Mouse (Mus musculus) urinary bladder, postnatal 25 days (tissue): ENCODE measurements around the gene Camsap3.
A peak's percentile ranks its signal among the peaks of the same experiment; 100 is the strongest.
"Not testable (repeated sequence)": the region's sequence is repeated elsewhere in the genome, so short reads cannot be mapped to it uniquely, and the experiment has no call there.

Source experiments
- DNase-seq: peaks from one replicate; pipeline ENCODE4 v3.0.0; 2022; ENCODE audit warnings: low spot score

Camsap3 gene

GRCm38 (mm10) chr8:3586993-3587390, at the start of gene Camsap3:
Gene Camsap3, plus strand, starts transcription at chr8:3587293.
- DNase-seq: no peak

GRCm38 (mm10) chr8:3537666-3538065, 49.4 kb upstream of the Camsap3 start:
- no peak for DNase-seq

- DNase-seq: no peak
Observed at GRCm38 (mm10) chr8:3539146-3539545, 47.9 kb upstream of the Camsap3 start.

- no peak for DNase-seq
Observed at GRCm38 (mm10) chr8:3540076-3540475, 47.0 kb upstream of the Camsap3 start.

GRCm38 (mm10) chr8:3546511-3546910, 40.6 kb upstream of the Camsap3 start:
- DNase-seq: no peak

GRCm38 (mm10) chr8:3552240-3552639, 34.9 kb upstream of the Camsap3 start:
- no peak for DNase-seq

GRCm38 (mm10) chr8:3556114-3556513, 31.0 kb upstream of the Camsap3 start:
- DNase-seq: no peak

GRCm38 (mm10) chr8:3567641-3568371, 19.3 kb upstream of the Camsap3 start, which contains the start of gene C330021F23Rik:
Gene C330021F23Rik, plus strand, starts transcription at chr8:3567990.
- DNase-seq: no peak

- no peak for DNase-seq
Observed at GRCm38 (mm10) chr8:3568378-3568777, 18.7 kb upstream of the Camsap3 start.

- DNase-seq: no peak
Observed at GRCm38 (mm10) chr8:3569784-3570183, 17.3 kb upstream of the Camsap3 start.

- DNase-seq: no peak
Observed at GRCm38 (mm10) chr8:3574546-3574945, 12.5 kb upstream of the Camsap3 start.

- no peak for DNase-seq
Observed at GRCm38 (mm10) chr8:3576211-3576960, 10.7 kb upstream of the Camsap3 start.

GRCm38 (mm10) chr8:3579390-3580364, 7.4 kb upstream of the Camsap3 start:
- DNase-seq: peak; percentile 33

GRCm38 (mm10) chr8:3581961-3582360, 5.1 kb upstream of the Camsap3 start:
- not testable (repeated sequence) for DNase-seq

- DNase-seq: no peak
Observed at GRCm38 (mm10) chr8:3586452-3586851, 641 bp upstream of the Camsap3 start.

- peak; percentile 60 for DNase-seq
Observed at GRCm38 (mm10) chr8:3587391-3588257, 531 bp downstream of the Camsap3 start.

GRCm38 (mm10) chr8:3588258-3588633, 1.2 kb downstream of the Camsap3 start:
- no peak for DNase-seq

- no peak for DNase-seq
Observed at GRCm38 (mm10) chr8:3593470-3593869, 6.4 kb downstream of the Camsap3 start.

GRCm38 (mm10) chr8:3594466-3594865, 7.4 kb downstream of the Camsap3 start:
- DNase-seq: no peak

GRCm38 (mm10) chr8:3598054-3598453, 11.0 kb downstream of the Camsap3 start:
- no peak for DNase-seq

GRCm38 (mm10) chr8:3599219-3599618, 12.1 kb downstream of the Camsap3 start:
- DNase-seq: no peak
